Comparison of ENCODE assay signal across 7 mouse cellular contexts in genomic region chr16:91918461-91918860, GRCm38 (mm10).
DNase-seq lines count a peak whose midpoint lies in the region; ATAC-seq lines count a peak whose summit lies in the region.

No protein-coding gene starts in this region.

- DNase-seq in right cerebral cortex, adult 18-20 months: peak; percentile 33
- no peak for DNase-seq in right cerebral cortex, adult 2 months (ENCODE audit: low spot score in 2 of 2)
- peak; percentile 76 for DNase-seq in forebrain, embryonic 14.5 days (ENCODE audit: low spot score)
- DNase-seq in testis, postnatal 14 days (ENCODE audit: low spot score): peak; percentile 69
- DNase-seq in heart, postnatal 14 days: no peak

- H3K4me1 ChIP-seq in hindbrain, embryonic 16.5 days (ENCODE audit: control insufficient read depth, insufficient read depth, low read depth, low read length): no peaks in the 10 kb centered on the region
- 0 out of 2 replicates have a peak, but pooled peaks cover 8% of the 10 kb centered on the region for H3K4me1 ChIP-seq in hindbrain, embryonic 12.5 days
- H3K4me1 ChIP-seq in forebrain, embryonic 14.5 days (ENCODE audit: control insufficient read depth, insufficient read depth, low read length): peaks cover 10% of the 10 kb centered on the region

- intact Hi-C loops in heart, postnatal 14 days (cut with DNase I): no loop called here

- no peak overlapping the region; the same call in 1 of the 2 replicates for H3K9ac ChIP-seq in hindbrain, embryonic 16.5 days (ENCODE audit: low read depth, low read length)
- H3K9ac ChIP-seq in hindbrain, embryonic 12.5 days: no peak overlapping the region
- H3K9ac ChIP-seq in forebrain, embryonic 14.5 days (ENCODE audit: low read length): no peak overlapping the region

- 37% methylated on average over 2 of the region's 4 CpGs for WGBS in hindbrain, embryonic 16.5 days
- 58% methylated on average over 4 of the region's 4 CpGs for WGBS in hindbrain, embryonic 12.5 days
- 6% methylated on average over 4 of the region's 4 CpGs for WGBS in forebrain, embryonic 14.5 days

- H3K27me3 ChIP-seq in hindbrain, embryonic 16.5 days (replicated peaks; ENCODE audit: control insufficient read depth, insufficient read depth, low read length): no peaks in the 10 kb centered on the region
- no peaks in the 10 kb centered on the region for H3K27me3 ChIP-seq in hindbrain, embryonic 12.5 days
- no peaks in the 10 kb centered on the region for H3K27me3 ChIP-seq in forebrain, embryonic 14.5 days (replicated peaks; ENCODE audit: control insufficient read depth, insufficient read depth, low read length)

- no peak overlapping the region for H3K4me2 ChIP-seq in hindbrain, embryonic 16.5 days (ENCODE audit: low read length)
- no peak overlapping the region for H3K4me2 ChIP-seq in hindbrain, embryonic 12.5 days (replicated peaks)
- no peak overlapping the region for H3K4me2 ChIP-seq in forebrain, embryonic 14.5 days (ENCODE audit: low read length)

- peak overlapping the region; percentile 63 for H3K27ac ChIP-seq in hindbrain, embryonic 16.5 days (ENCODE audit: low read depth, low read length)
- no peak overlapping the region for H3K27ac ChIP-seq in hindbrain, embryonic 12.5 days
- H3K27ac ChIP-seq in forebrain, embryonic 14.5 days (ENCODE audit: low read depth, low read length): peak overlapping the region; percentile 27; the same call in 1 of the 2 replicates

- H3K4me3 ChIP-seq in hindbrain, embryonic 16.5 days (ENCODE audit: low read length): no peak overlapping the region
- no peak overlapping the region for H3K4me3 ChIP-seq in hindbrain, embryonic 12.5 days
- H3K4me3 ChIP-seq in forebrain, embryonic 14.5 days (ENCODE audit: low read depth, low read length): no peak overlapping the region

- no peaks in the 10 kb centered on the region for H3K9me3 ChIP-seq in hindbrain, embryonic 16.5 days (ENCODE audit: control insufficient read depth, low read length)
- no peaks in the 10 kb centered on the region for H3K9me3 ChIP-seq in hindbrain, embryonic 12.5 days (replicated peaks)
- H3K9me3 ChIP-seq in forebrain, embryonic 14.5 days (replicated peaks; ENCODE audit: control insufficient read depth, low read length): no peaks in the 10 kb centered on the region

- peaks cover 3% of the 10 kb centered on the region; the same call in 1 of the 2 replicates for H3K36me3 ChIP-seq in hindbrain, embryonic 16.5 days (ENCODE audit: control insufficient read depth, insufficient read depth, low read length)
- peaks cover 7% of the 10 kb centered on the region for H3K36me3 ChIP-seq in hindbrain, embryonic 12.5 days
- peaks cover 11% of the 10 kb centered on the region for H3K36me3 ChIP-seq in forebrain, embryonic 14.5 days (ENCODE audit: control insufficient read depth, insufficient read depth, low read length)

- peak; percentile 60; the same call in 1 of the 2 replicates for ATAC-seq in hindbrain, embryonic 16.5 days
- ATAC-seq in hindbrain, embryonic 12.5 days (ENCODE audit: low FRiP score): no peak
- ATAC-seq in forebrain, embryonic 14.5 days: peak; percentile 74

Comparison
In these comparisons a context has a peak if more than half of its experiments do, and no peak if none do; other contexts are left out.
1. DNase-seq: peak in right cerebral cortex, adult 18-20 months (single experiment), forebrain, embryonic 14.5 days (single experiment) and testis, postnatal 14 days (single experiment); none in right cerebral cortex, adult 2 months (0 of 2) and heart, postnatal 14 days (0 of 2).